Mouse (Mus musculus): ENCODE data around the gene Chrng. TPM values are rescaled to one million over a fixed set of nuclear protein-coding genes. Genes with fewer than 3 reads are reported as not detected.

The Chrng gene
- polyA plus RNA-seq, 1 experiment from 2014 or later, result 18.2 TPM

GRCm38 (mm10) chr1:87230606-87231005 is 26.1 kb downstream of the Chrng start:
- H3K4me3 ChIP-seq, result no peak overlapping the region
- no peak overlapping the region for H3K4me2 ChIP-seq (replicated peaks)
- ATAC-seq (ENCODE audit: low FRiP score, low read depth), result no peak
- H3K27ac ChIP-seq, result no peak overlapping the region
- H3K9ac ChIP-seq, result no peak overlapping the region
- H3K36me3 ChIP-seq, result peaks cover 96% of the 10 kb centered on the region
- H3K4me1 ChIP-seq, result no peaks in the 10 kb centered on the region
- WGBS, result 93% methylated on average over 5 of the region's 5 CpGs
- no peaks in the 10 kb centered on the region for H3K27me3 ChIP-seq
- no peaks in the 10 kb centered on the region for H3K9me3 ChIP-seq

- WGBS, result 78% methylated on average over 7 of the region's 7 CpGs
These were observed 27.7 kb downstream of the Chrng start for GRCm38 (mm10) chr1:87232197-87232596.

GRCm38 (mm10) chr1:87239056-87239455 is 34.6 kb downstream of the Chrng start:
- H3K4me3 ChIP-seq, result no peak overlapping the region
- no peaks in the 10 kb centered on the region for H3K27me3 ChIP-seq
- 76% methylated on average over 8 of the region's 8 CpGs for WGBS
- H3K27ac ChIP-seq, result no peak overlapping the region
- no peak for ATAC-seq (ENCODE audit: low FRiP score, low read depth)
- no peak overlapping the region for H3K4me2 ChIP-seq (replicated peaks)
- no peaks in the 10 kb centered on the region for H3K4me1 ChIP-seq
- no peak overlapping the region for H3K9ac ChIP-seq
- no peaks in the 10 kb centered on the region for H3K9me3 ChIP-seq
- peaks cover 49% of the 10 kb centered on the region for H3K36me3 ChIP-seq

More at GRCm38 (mm10) chr1:87232197-87232596, 27.7 kb downstream of the Chrng start:
- H3K9ac ChIP-seq, result no peak overlapping the region
- H3K27ac ChIP-seq, result no peak overlapping the region
- H3K4me2 ChIP-seq (replicated peaks), result no peak overlapping the region
- no peak overlapping the region for H3K4me3 ChIP-seq
- H3K36me3 ChIP-seq, result peaks cover 95% of the 10 kb centered on the region
- ATAC-seq (ENCODE audit: low FRiP score, low read depth), result no peak
- H3K4me1 ChIP-seq, result no peaks in the 10 kb centered on the region
- no peaks in the 10 kb centered on the region for H3K9me3 ChIP-seq
- H3K27me3 ChIP-seq, result no peaks in the 10 kb centered on the region

- Histone ChIP-seq H3K9ac (no peak overlapping the region), H3K9me3 (no peaks in the 10 kb centered on the region), H3K4me1 (0 out of 2 replicates have a peak, but pooled peaks cover 2% of the 10 kb centered on the region), H3K27me3 (no peaks in the 10 kb centered on the region), H3K4me2 (replicated peaks) (no peak overlapping the region), H3K27ac (no peak overlapping the region), H3K36me3 (peaks cover 13% of the 10 kb centered on the region), H3K4me3 (no peak overlapping the region)
- WGBS, result 81% methylated on average over 8 of the region's 8 CpGs
- no peak for ATAC-seq (ENCODE audit: low FRiP score, low read depth)
These were observed 38.6 kb downstream of the Chrng start for GRCm38 (mm10) chr1:87243021-87243420.

GRCm38 (mm10) chr1:87245430-87245829 is 41.0 kb downstream of the Chrng start:
- H3K27ac ChIP-seq, result no peak overlapping the region
- 40% methylated on average over 1 of the region's 1 CpGs for WGBS
- 0 out of 2 replicates have a peak, but pooled peaks cover 2% of the 10 kb centered on the region for H3K4me1 ChIP-seq
- H3K4me2 ChIP-seq (replicated peaks), result no peak overlapping the region
- no peak for ATAC-seq (ENCODE audit: low FRiP score, low read depth)
- no peaks in the 10 kb centered on the region for H3K9me3 ChIP-seq
- no peaks in the 10 kb centered on the region for H3K27me3 ChIP-seq
- no peak overlapping the region for H3K4me3 ChIP-seq
- no peaks in the 10 kb centered on the region for H3K36me3 ChIP-seq
- H3K9ac ChIP-seq, result no peak overlapping the region

- WGBS, result 23% methylated on average over 22 of the region's 22 CpGs
- Histone ChIP-seq H3K4me1 (0 out of 2 replicates have a peak, but pooled peaks cover 2% of the 10 kb centered on the region), H3K4me2 (replicated peaks) (peak overlapping the region; percentile 48), H3K9ac (no peak overlapping the region), H3K4me3 (peak overlapping the region; percentile 5; the same call in 1 of the 2 replicates), H3K36me3 (no peaks in the 10 kb centered on the region), H3K27me3 (no peaks in the 10 kb centered on the region), H3K9me3 (no peaks in the 10 kb centered on the region), H3K27ac (no peak overlapping the region)
- ATAC-seq (ENCODE audit: low FRiP score, low read depth), result peak; percentile 79
These were observed 41.7 kb downstream of the Chrng start for GRCm38 (mm10) chr1:87245929-87246815.

GRCm38 (mm10) chr1:87252040-87252609 is 47.7 kb downstream of the Chrng start:
- Histone ChIP-seq H3K27ac (no peak overlapping the region), H3K36me3 (no peaks in the 10 kb centered on the region), H3K27me3 (0 out of 2 replicates have a peak, but pooled peaks cover 2% of the 10 kb centered on the region), H3K9ac (no peak overlapping the region), H3K4me1 (no peaks in the 10 kb centered on the region), H3K4me3 (no peak overlapping the region), H3K4me2 (replicated peaks) (no peak overlapping the region), H3K9me3 (no peaks in the 10 kb centered on the region)
- 76% methylated on average over 5 of the region's 5 CpGs for WGBS
- ATAC-seq (ENCODE audit: low FRiP score, low read depth), result no peak

GRCm38 (mm10) chr1:87255173-87255572 is 50.7 kb downstream of the Chrng start:
- Histone ChIP-seq H3K9me3 (no peaks in the 10 kb centered on the region), H3K4me3 (no peak overlapping the region), H3K4me1 (no peaks in the 10 kb centered on the region), H3K27ac (no peak overlapping the region), H3K36me3 (no peaks in the 10 kb centered on the region), H3K9ac (no peak overlapping the region), H3K27me3 (peaks cover 30% of the 10 kb centered on the region), H3K4me2 (replicated peaks) (no peak overlapping the region)
- 60% methylated on average over 4 of the region's 4 CpGs for WGBS
- ATAC-seq (ENCODE audit: low FRiP score, low read depth), result no peak

- no peak overlapping the region for H3K27ac ChIP-seq
- H3K4me2 ChIP-seq (replicated peaks), result no peak overlapping the region
- no peaks in the 10 kb centered on the region for H3K4me1 ChIP-seq
- H3K9ac ChIP-seq, result no peak overlapping the region
- H3K36me3 ChIP-seq, result no peaks in the 10 kb centered on the region
- ATAC-seq (ENCODE audit: low FRiP score, low read depth), result no peak
- 17% methylated on average over 11 of the region's 11 CpGs for WGBS
- H3K9me3 ChIP-seq, result no peaks in the 10 kb centered on the region
- H3K27me3 ChIP-seq, result peaks cover 54% of the 10 kb centered on the region
- H3K4me3 ChIP-seq, result no peak overlapping the region
These were observed 53.2 kb downstream of the Chrng start for GRCm38 (mm10) chr1:87257691-87258090.

- Histone ChIP-seq H3K9me3 (no peaks in the 10 kb centered on the region), H3K9ac (no peak overlapping the region), H3K4me1 (no peaks in the 10 kb centered on the region), H3K4me2 (replicated peaks) (no peak overlapping the region; the same call in 1 of the 2 replicates), H3K27me3 (peaks cover 62% of the 10 kb centered on the region), H3K4me3 (no peak overlapping the region), H3K27ac (no peak overlapping the region), H3K36me3 (no peaks in the 10 kb centered on the region)
- 10% methylated on average over 14 of the region's 14 CpGs for WGBS
- no peak for ATAC-seq (ENCODE audit: low FRiP score, low read depth)
These were observed 54.0 kb downstream of the Chrng start for GRCm38 (mm10) chr1:87258484-87258883.

- Histone ChIP-seq H3K36me3 (no peaks in the 10 kb centered on the region), H3K27me3 (peaks cover 70% of the 10 kb centered on the region), H3K4me3 (no peak overlapping the region), H3K27ac (no peak overlapping the region), H3K4me2 (replicated peaks) (no peak overlapping the region), H3K9me3 (no peaks in the 10 kb centered on the region), H3K4me1 (peaks cover 5% of the 10 kb centered on the region), H3K9ac (no peak overlapping the region)
- no peak for ATAC-seq (ENCODE audit: low FRiP score, low read depth)
- WGBS, result 73% methylated on average over 2 of the region's 2 CpGs
These were observed 54.9 kb downstream of the Chrng start for GRCm38 (mm10) chr1:87259316-87259715.
